Mouse (Mus musculus) adrenal gland, postnatal 4 days (tissue): ENCODE data around the gene Mak. TPM values are rescaled to one million over a fixed set of nuclear protein-coding genes. Genes with fewer than 3 reads are reported as not detected.
"Not testable (repeated sequence)": the region's sequence is repeated elsewhere in the genome, so short reads cannot be mapped to it uniquely, and the experiment has no call there.

Experiments
- DNase-seq, 2 experiments: peaks; one replicate each; pipeline ENCODE4 v3.0.0; 2021 to 2022; ENCODE audit warnings: low spot score in 2 of 2, mixed read lengths in 2 of 2
- total RNA-seq, 2 experiments: library from RNA; stranded (reverse); gene quantifications; 2 replicates each; pipeline ENCODE4 v1.2.3; 2021

The Mak gene
- total RNA-seq, 2 experiments from 2014 or later, result 0.25 TPM; not detected in 1

GRCm38 (mm10) chr13:41000926-41001639, 78.4 kb downstream of the Mak start, which contains the start of gene Pak1ip1:
Gene Pak1ip1 (plus strand): TSS chr13:41001023.
- peak; percentile 79 to 89 for DNase-seq

- peak; percentile 28 to 41 for DNase-seq
These were observed 79.2 kb downstream of the Mak start for GRCm38 (mm10) chr13:41000140-41000925.

- DNase-seq, result not testable (repeated sequence)
These were observed 81.0 kb downstream of the Mak start for GRCm38 (mm10) chr13:40998537-40998936.

GRCm38 (mm10) chr13:40994487-40995263, 84.8 kb downstream of the Mak start:
- DNase-seq, result no peak

GRCm38 (mm10) chr13:40988418-40988817, 91.1 kb downstream of the Mak start:
- no peak for DNase-seq

- DNase-seq, result not testable (repeated sequence)
These were observed 91.8 kb downstream of the Mak start for GRCm38 (mm10) chr13:40987608-40988303.

- DNase-seq, result no peak
These were observed 93.4 kb downstream of the Mak start for GRCm38 (mm10) chr13:40986081-40986480.

- no peak for DNase-seq
These were observed 96.7 kb downstream of the Mak start for GRCm38 (mm10) chr13:40982759-40983158.

- DNase-seq, result no peak
These were observed 100.2 kb downstream of the Mak start for GRCm38 (mm10) chr13:40979321-40979720.

GRCm38 (mm10) chr13:40978652-40979051, 100.9 kb downstream of the Mak start:
- no peak for DNase-seq

GRCm38 (mm10) chr13:40977609-40978008, 101.9 kb downstream of the Mak start:
- DNase-seq, result peak in 1 of 2 experiments; percentile 14

Other genes with a start within 250 kb of the Mak start
- 10 to 100 TPM; 10.3 to 11.0 TPM for gene Gcnt2, start 220.0 kb downstream of the Mak start, total RNA-seq
- 10 to 100 TPM; 63.4 to 66.3 TPM for gene Pak1ip1, start 78.7 kb downstream of the Mak start, total RNA-seq
- gene Tmem14c, start 63.4 kb downstream of the Mak start, total RNA-seq, result 100 to 1,000 TPM; 157 to 168 TPM
- not detected for gene Gcm2, start 31.3 kb upstream of the Mak start, total RNA-seq
- not detected for gene Sycp2l, start 34.6 kb upstream of the Mak start, total RNA-seq
- gene Elovl2, start 140.7 kb upstream of the Mak start, total RNA-seq, result 10 to 100 TPM in 1 of 2 experiments, 1 to 10 TPM in 1; 6.1 to 30.4 TPM
- gene Smim13, start 170.1 kb upstream of the Mak start, total RNA-seq, result 10 to 100 TPM; 15.5 to 16.4 TPM
- gene Gm17364, start 194.3 kb upstream of the Mak start, total RNA-seq, result not detected